Mouse (Mus musculus): ENCODE measurements around the gene Pik3c2a. TPM values are rescaled to one million over a fixed set of nuclear protein-coding genes. Genes with fewer than 3 reads are reported as not detected.
A peak's percentile ranks its signal among the peaks of the same experiment; 100 is the strongest.

Pik3c2a gene
- polyA plus RNA-seq, 1 experiment from 2014 or later, result 21.5 TPM

- Histone ChIP-seq H3K4me1 (replicated peaks; ENCODE audit: control insufficient read depth, insufficient read depth, low read length) (peaks cover 21% of the 10 kb centered on the region), H3K4me3 (ENCODE audit: low read depth, low read length) (no peak overlapping the region), H3K36me3 (ENCODE audit: control insufficient read depth, insufficient read depth) (no peaks in the 10 kb centered on the region), H3K27ac (ENCODE audit: low read depth, low read length) (peak overlapping the region; percentile 85), H3K4me2 (replicated peaks; ENCODE audit: low read depth) (no peak overlapping the region), H3K27me3 (replicated peaks; ENCODE audit: control insufficient read depth, insufficient read depth, low read length) (no peaks in the 10 kb centered on the region), H3K9ac (ENCODE audit: low read depth, low read length) (peak overlapping the region; percentile 5; the same call in 1 of the 2 replicates), H3K9me3 (ENCODE audit: control insufficient read depth) (no peaks in the 10 kb centered on the region)
- 32% methylated on average over 5 of the region's 5 CpGs for WGBS
- no peak for ATAC-seq
- no peak for TF ChIP-seq CTCF (IDR thresholded peaks at IDR 0.05; ENCODE audit: low read depth)
Observed at GRCm38 (mm10) chr7:116287959-116288358, 155.3 kb downstream of the Pik3c2a start.

Other genes with a start within 250 kb of the Pik3c2a start
- 17.2 and 20.2 TPM in 2 replicates for gene Plekha7, start 135.1 kb downstream of the Pik3c2a start, polyA plus RNA-seq (2015; fragmentation: Nextera tagmentation; extraction: Ambion mirVana)
- 471 and 493 TPM in 2 replicates for gene Rps13, start 109.3 kb downstream of the Pik3c2a start, polyA plus RNA-seq (2015; fragmentation: Nextera tagmentation; extraction: Ambion mirVana)
- 9.5 and 10.2 TPM in 2 replicates for gene Nucb2, start 60.9 kb upstream of the Pik3c2a start, polyA plus RNA-seq (2015; fragmentation: Nextera tagmentation; extraction: Ambion mirVana)

Data from intestine, postnatal 0 days (tissue).